Mouse (Mus musculus) lung, embryonic 16.5 days (tissue): Measurements from ENCODE around the gene Col1a2. TPM values are rescaled to one million over a fixed set of nuclear protein-coding genes. Genes with fewer than 3 reads are reported as not detected.

Experiments used
- ATAC-seq: fragments of 200-750 bp; cut with Nextera tagmentation; 2 replicates; pipeline ENCODE4 v1.8.0; 2017; ENCODE audit warnings: low read depth, mild to moderate bottlenecking, moderate library complexity
- H3K27ac ChIP-seq: fragments of 300-500 bp; sonication (generic); 2 replicates; pipeline ENCODE4 v1.5.1; 2014; ENCODE audit warnings: mild to moderate bottlenecking, control low read depth, low read length
- H3K27me3 ChIP-seq: fragments of 300-500 bp; sonication (generic); 2 replicates; pipeline ENCODE4 v1.6.1; 2014; ENCODE audit warnings: low read depth, low read length, mixed read lengths; ENCODE audit not compliant: control insufficient read depth, insufficient read depth
- H3K36me3 ChIP-seq: fragments of 300-500 bp; sonication (generic); 2 replicates; pipeline ENCODE4 v1.6.1; 2014; ENCODE audit warnings: low read length; ENCODE audit not compliant: control insufficient read depth, insufficient read depth
- H3K4me1 ChIP-seq: fragments of 300-500 bp; sonication (generic); replicated peaks from 2 replicates; pipeline ENCODE4 v1.6.1; 2014; ENCODE audit warnings: low read length, mixed read lengths; ENCODE audit not compliant: control insufficient read depth, insufficient read depth
- H3K4me2 ChIP-seq: fragments of 300-500 bp; sonication (generic); 2 replicates; pipeline ENCODE4 v1.6.1; 2014; ENCODE audit warnings: low read depth, low read length, control low read depth
- H3K4me3 ChIP-seq: fragments of 300-500 bp; sonication (generic); 2 replicates; pipeline ENCODE4 v1.5.1; 2014; ENCODE audit warnings: mild to moderate bottlenecking, low read length, control low read depth
- H3K9ac ChIP-seq: fragments of 300-500 bp; sonication (generic); 2 replicates; pipeline ENCODE4 v1.6.1; 2014; ENCODE audit warnings: low read length, control low read depth
- H3K9me3 ChIP-seq: fragments of 300-500 bp; sonication (generic); 2 replicates; pipeline ENCODE4 v1.6.1; 2016; ENCODE audit warnings: low read length; ENCODE audit not compliant: control insufficient read depth
- WGBS: fragments of 180-500 bp; shearing (Covaris S2); extraction: QIAGEN DNeasy Blood & Tissue Kit; methylation state at CpG from one replicate; pipeline ENCODE4 v1.1.7; 2014; 5-methylcytosine and 5-hydroxymethylcytosine counted together
- polyA plus RNA-seq: library from polyadenylated mRNA; unstranded; fragments of >200 nt; fragmentation: Nextera tagmentation; extraction: Ambion mirVana; gene quantifications from 2 replicates; pipeline ENCODE4 v1.2.1, GENCODE M21; 2015

Col1a2 gene
- 771 and 862 TPM in 2 replicates for polyA plus RNA-seq

GRCm38 (mm10) chr6:4504603-4505131, at the start of gene Col1a2:
Col1a2 (plus strand) TSS chr6:4504814.
- H3K9me3 ChIP-seq = no peaks in the 10 kb centered on the region
- peak; percentile 24; the same call in 1 of the 2 replicates for ATAC-seq
- H3K27ac ChIP-seq = peak within 1 kb of the TSS; percentile 95
- no peaks in the 10 kb centered on the region for H3K36me3 ChIP-seq
- 18% methylated on average over 2 of the region's 3 CpGs for WGBS
- peak within 1 kb of the TSS; percentile 76 for H3K4me2 ChIP-seq
- H3K27me3 ChIP-seq = no peaks in the 10 kb centered on the region; the same call in 1 of the 2 replicates
- H3K4me1 ChIP-seq = peaks cover 5% of the 10 kb centered on the region
- peak within 1 kb of the TSS; percentile 60 for H3K4me3 ChIP-seq
- H3K9ac ChIP-seq = peak within 1 kb of the TSS; percentile 73

- no peaks in the 10 kb centered on the region for H3K36me3 ChIP-seq
- H3K27me3 ChIP-seq = no peaks in the 10 kb centered on the region
- no peak overlapping the region for H3K9ac ChIP-seq
- H3K4me3 ChIP-seq = no peak overlapping the region
- H3K9me3 ChIP-seq = no peaks in the 10 kb centered on the region
- peaks cover 16% of the 10 kb centered on the region for H3K4me1 ChIP-seq
- no peak for ATAC-seq
- WGBS = 53% methylated on average over 5 of the region's 5 CpGs
- no peak overlapping the region for H3K4me2 ChIP-seq
- no peak overlapping the region for H3K27ac ChIP-seq
These were observed 49.1 kb upstream of the Col1a2 start for GRCm38 (mm10) chr6:4455518-4455917.

GRCm38 (mm10) chr6:4455961-4456617, 48.5 kb upstream of the Col1a2 start:
- ATAC-seq = no peak
- no peaks in the 10 kb centered on the region for H3K27me3 ChIP-seq
- no peak overlapping the region for H3K4me2 ChIP-seq
- no peak overlapping the region for H3K9ac ChIP-seq
- H3K36me3 ChIP-seq = no peaks in the 10 kb centered on the region
- H3K27ac ChIP-seq = no peak overlapping the region; the same call in 1 of the 2 replicates
- no peaks in the 10 kb centered on the region for H3K9me3 ChIP-seq
- H3K4me3 ChIP-seq = no peak overlapping the region
- H3K4me1 ChIP-seq = peaks cover 16% of the 10 kb centered on the region
- 28% methylated on average over 5 of the region's 5 CpGs for WGBS

GRCm38 (mm10) chr6:4456691-4457447, 47.7 kb upstream of the Col1a2 start:
- Histone ChIP-seq H3K4me3 (no peak overlapping the region), H3K36me3 (no peaks in the 10 kb centered on the region), H3K4me1 (peaks cover 16% of the 10 kb centered on the region), H3K9me3 (no peaks in the 10 kb centered on the region), H3K27ac (peak overlapping the region; percentile 84), H3K9ac (no peak overlapping the region), H3K27me3 (no peaks in the 10 kb centered on the region), H3K4me2 (no peak overlapping the region)
- 0 out of 2 replicates have a peak, but pooled peaks have one; percentile 36 for ATAC-seq
- WGBS = 39% methylated on average over 12 of the region's 12 CpGs

GRCm38 (mm10) chr6:4457555-4457996, 47.0 kb upstream of the Col1a2 start:
- Histone ChIP-seq H3K36me3 (no peaks in the 10 kb centered on the region), H3K27ac (peak overlapping the region; percentile 84), H3K4me3 (no peak overlapping the region), H3K27me3 (no peaks in the 10 kb centered on the region), H3K9ac (no peak overlapping the region), H3K4me1 (peaks cover 16% of the 10 kb centered on the region), H3K4me2 (no peak overlapping the region), H3K9me3 (no peaks in the 10 kb centered on the region)
- ATAC-seq = peak; percentile 83
- WGBS = 24% methylated on average over 6 of the region's 6 CpGs

- no peak for ATAC-seq
These were observed 39.3 kb upstream of the Col1a2 start for GRCm38 (mm10) chr6:4465320-4465719.

GRCm38 (mm10) chr6:4483577-4483936, 21.1 kb upstream of the Col1a2 start:
- 67% methylated on average over 4 of the region's 4 CpGs for WGBS
- ATAC-seq = no peak
- Histone ChIP-seq H3K9ac (no peak overlapping the region), H3K4me3 (no peak overlapping the region), H3K27ac (peak overlapping the region; percentile 51; the same call in 1 of the 2 replicates), H3K4me1 (peaks cover 6% of the 10 kb centered on the region; the same call in 1 of the 2 replicates), H3K4me2 (no peak overlapping the region), H3K9me3 (no peaks in the 10 kb centered on the region), H3K36me3 (no peaks in the 10 kb centered on the region), H3K27me3 (no peaks in the 10 kb centered on the region)

More at GRCm38 (mm10) chr6:4465320-4465719, 39.3 kb upstream of the Col1a2 start:
- WGBS = 20% methylated on average over 3 of the region's 3 CpGs
- Histone ChIP-seq H3K36me3 (no peaks in the 10 kb centered on the region), H3K4me1 (no peaks in the 10 kb centered on the region), H3K27me3 (no peaks in the 10 kb centered on the region), H3K27ac (no peak overlapping the region), H3K9ac (no peak overlapping the region), H3K4me3 (no peak overlapping the region), H3K9me3 (no peaks in the 10 kb centered on the region), H3K4me2 (no peak overlapping the region)

GRCm38 (mm10) chr6:4483937-4484601, 20.5 kb upstream of the Col1a2 start:
- 0 out of 2 replicates have a peak, but pooled peaks have one; percentile 3 for ATAC-seq
- no peak overlapping the region for H3K4me3 ChIP-seq
- no peaks in the 10 kb centered on the region for H3K36me3 ChIP-seq
- H3K4me2 ChIP-seq = no peak overlapping the region
- H3K27ac ChIP-seq = peak overlapping the region; percentile 51
- H3K9ac ChIP-seq = no peak overlapping the region
- no peaks in the 10 kb centered on the region for H3K27me3 ChIP-seq
- peaks cover 8% of the 10 kb centered on the region; the same call in 1 of the 2 replicates for H3K4me1 ChIP-seq
- WGBS = 21% methylated on average over 7 of the region's 7 CpGs
- H3K9me3 ChIP-seq = no peaks in the 10 kb centered on the region
